ENCODE assay signal across 9 mouse cellular contexts in genomic region chr13:68597667-68598066, GRCm38 (mm10). TPM values are rescaled to one million over a fixed set of nuclear protein-coding genes. Genes with fewer than 3 reads are reported as not detected.
DNase-seq lines count a peak whose midpoint lies in the region; ATAC-seq and TF ChIP-seq lines count a peak whose summit lies in the region.
"Had no signal": no experiment of that assay in that cellular context is flagged by ENCODE, and none has a peak within 500 bp of the region (broad histone marks: within the 10 kb centered on the region; RNA-seq: fewer than 3 reads in every experiment).

No protein-coding gene starts in this region.

- H3K4me1 ChIP-seq in heart, embryonic 15.5 days (replicated peaks) = peaks cover 11% of the 10 kb centered on the region
- no peaks in the 10 kb centered on the region for H3K4me1 ChIP-seq in embryonic facial prominence, embryonic 11.5 days (ENCODE audit: control insufficient read depth, insufficient read depth, low read length)
- no peaks in the 10 kb centered on the region for H3K4me1 ChIP-seq in kidney, postnatal 0 days (replicated peaks; ENCODE audit: insufficient read depth, low read length)
- no peaks in the 10 kb centered on the region for H3K4me1 ChIP-seq in midbrain, embryonic 12.5 days

- H3K9ac ChIP-seq in heart, embryonic 15.5 days = no peak overlapping the region
- 0 out of 2 replicates have a peak overlapping the region, but pooled peaks have one; percentile 9 for H3K9ac ChIP-seq in embryonic facial prominence, embryonic 11.5 days (replicated peaks; ENCODE audit: low read length)
- H3K9ac ChIP-seq in kidney, postnatal 0 days (ENCODE audit: low read depth, low read length) = no peak overlapping the region
- H3K9ac ChIP-seq in midbrain, embryonic 12.5 days (replicated peaks) = no peak overlapping the region; the same call in 1 of the 2 replicates

- TF ChIP-seq CTCF in kidney, postnatal 0 days (IDR thresholded peaks at IDR 0.05; ENCODE audit: low read depth) = no peak

- H3K27ac ChIP-seq in heart, embryonic 15.5 days = no peak overlapping the region
- no peak overlapping the region for H3K27ac ChIP-seq in embryonic facial prominence, embryonic 11.5 days (replicated peaks; ENCODE audit: low read depth, low read length)
- H3K27ac ChIP-seq in kidney, postnatal 0 days = no peak overlapping the region
- no peak overlapping the region for H3K27ac ChIP-seq in midbrain, embryonic 12.5 days (replicated peaks)

- H3K4me3 ChIP-seq in heart, embryonic 15.5 days = no peak overlapping the region
- peak overlapping the region; percentile 14; the same call in 1 of the 2 replicates for H3K4me3 ChIP-seq in embryonic facial prominence, embryonic 11.5 days (ENCODE audit: low read depth, low read length)
- no peak overlapping the region for H3K4me3 ChIP-seq in kidney, postnatal 0 days (replicated peaks; ENCODE audit: low read depth, low read length)
- H3K4me3 ChIP-seq in midbrain, embryonic 12.5 days = peak overlapping the region; percentile 26

- H3K27me3 ChIP-seq in heart, embryonic 15.5 days = 0 out of 2 replicates have a peak, but pooled peaks cover 6% of the 10 kb centered on the region
- no peaks in the 10 kb centered on the region for H3K27me3 ChIP-seq in embryonic facial prominence, embryonic 11.5 days (ENCODE audit: control insufficient read depth, insufficient read depth, low read length)
- H3K27me3 ChIP-seq in kidney, postnatal 0 days (ENCODE audit: insufficient read depth, low read length) = no peaks in the 10 kb centered on the region
- 0 out of 2 replicates have a peak, but pooled peaks cover 10% of the 10 kb centered on the region for H3K27me3 ChIP-seq in midbrain, embryonic 12.5 days

- no peaks in the 10 kb centered on the region for H3K9me3 ChIP-seq in heart, embryonic 15.5 days (replicated peaks)
- no peaks in the 10 kb centered on the region; the same call in 1 of the 2 replicates for H3K9me3 ChIP-seq in embryonic facial prominence, embryonic 11.5 days (replicated peaks; ENCODE audit: control insufficient read depth, low read length)
- H3K9me3 ChIP-seq in kidney, postnatal 0 days (replicated peaks; ENCODE audit: low read length) = no peaks in the 10 kb centered on the region
- no peaks in the 10 kb centered on the region for H3K9me3 ChIP-seq in midbrain, embryonic 12.5 days

- 11% methylated on average over 13 of the region's 13 CpGs for WGBS in heart, embryonic 15.5 days
- WGBS in embryonic facial prominence, embryonic 11.5 days = 8% methylated on average over 13 of the region's 13 CpGs
- WGBS in kidney, postnatal 0 days = 14% methylated on average over 13 of the region's 13 CpGs
- 15% methylated on average over 13 of the region's 13 CpGs for WGBS in midbrain, embryonic 12.5 days

- H3K4me2 ChIP-seq in heart, embryonic 15.5 days = peak overlapping the region; percentile 25; the same call in 1 of the 2 replicates
- H3K4me2 ChIP-seq in embryonic facial prominence, embryonic 11.5 days (ENCODE audit: low read depth, low read length) = peak overlapping the region; percentile 37
- H3K4me2 ChIP-seq in kidney, postnatal 0 days (ENCODE audit: low read length) = peak overlapping the region; percentile 45
- peak overlapping the region; percentile 47 for H3K4me2 ChIP-seq in midbrain, embryonic 12.5 days (replicated peaks)

- peaks cover 7% of the 10 kb centered on the region for H3K36me3 ChIP-seq in heart, embryonic 15.5 days
- H3K36me3 ChIP-seq in embryonic facial prominence, embryonic 11.5 days (replicated peaks; ENCODE audit: control insufficient read depth, insufficient read depth, low read depth, low read length) = peaks cover 3% of the 10 kb centered on the region
- H3K36me3 ChIP-seq in kidney, postnatal 0 days (ENCODE audit: insufficient read depth, low read length) = no peaks in the 10 kb centered on the region
- H3K36me3 ChIP-seq in midbrain, embryonic 12.5 days = peaks cover 4% of the 10 kb centered on the region

- no peak for DNase-seq in heart, adult 9 months (ENCODE audit: low spot score in 2 of 2)
- no peak for DNase-seq in embryonic facial prominence, embryonic 11.5 days (ENCODE audit: low spot score)
- no peak for DNase-seq in kidney, postnatal 0 days (ENCODE audit: low spot score)
- DNase-seq in adrenal gland, postnatal 10 days = no peak
- DNase-seq in urinary bladder, postnatal 10 days (ENCODE audit: low spot score) = no peak
- no peak for DNase-seq in cerebellum, postnatal 36 days

- ATAC-seq in heart, embryonic 15.5 days (replicated peaks; ENCODE audit: insufficient number of reproducible peaks, insufficient read depth, low FRiP score, low read depth) = peak; percentile 19; the same call in 1 of the 2 replicates
- 0 out of 2 replicates have a peak, but pooled peaks have one; percentile 46 for ATAC-seq in embryonic facial prominence, embryonic 11.5 days (replicated peaks; ENCODE audit: insufficient number of reproducible peaks, low FRiP score, low TSS enrichment, low read depth)
- ATAC-seq in kidney, postnatal 0 days (replicated peaks; ENCODE audit: low FRiP score, low read depth) = peak; percentile 73
- ATAC-seq in midbrain, embryonic 12.5 days (ENCODE audit: low FRiP score, low read depth) = 0 out of 2 replicates have a peak, but pooled peaks have one; percentile 36

RNA-seq across cellular contexts. Expression of gene 1700001L19Rik, which starts 0.4 kb away (rescaled TPM):
- 0.21 and 0.74 TPM in 2 replicates for polyA plus RNA-seq in heart, embryonic 15.5 days (2015; fragmentation: Nextera tagmentation; extraction: Ambion mirVana)
- 0.67 and 0.86 TPM in 2 replicates for polyA plus RNA-seq in embryonic facial prominence, embryonic 11.5 days (2014; fragmentation: Nextera tagmentation; extraction: Ambion mirVana)
- polyA plus RNA-seq in kidney, postnatal 0 days (2015; fragmentation: Nextera tagmentation; extraction: Ambion mirVana) = 0.40 and 0.43 TPM in 2 replicates
- polyA plus RNA-seq in midbrain, embryonic 12.5 days (2016; fragmentation: Nextera tagmentation; extraction: Ambion mirVana) = 0.98 and 1.4 TPM in 2 replicates
- under 1 TPM in 1 of 2 experiments, not detected in 1; 0.39 TPM for total RNA-seq in adrenal gland, postnatal 10 days (2021)
- total RNA-seq: liver, adult 2 months had no signal
- polyA plus RNA-seq: liver, adult 2 months had no signal

RNA-seq across cellular contexts. Expression of gene Fastkd3, which starts 15.6 kb away (rescaled TPM):
- 16.7 and 20.5 TPM in 2 replicates for polyA plus RNA-seq in heart, embryonic 15.5 days (2015; fragmentation: Nextera tagmentation; extraction: Ambion mirVana)
- 42.8 and 44.7 TPM in 2 replicates for polyA plus RNA-seq in embryonic facial prominence, embryonic 11.5 days (2014; fragmentation: Nextera tagmentation; extraction: Ambion mirVana)
- polyA plus RNA-seq in kidney, postnatal 0 days (2015; fragmentation: Nextera tagmentation; extraction: Ambion mirVana) = 28.3 and 28.4 TPM in 2 replicates
- polyA plus RNA-seq in midbrain, embryonic 12.5 days (2016; fragmentation: Nextera tagmentation; extraction: Ambion mirVana) = 31.6 and 33.8 TPM in 2 replicates
- total RNA-seq in adrenal gland, postnatal 10 days (2021) = 10 to 100 TPM; 13.8 to 17.2 TPM

RNA-seq across cellular contexts. Expression of gene Mtrr, which starts 15.7 kb away (rescaled TPM):
- 17.7 and 20.0 TPM in 2 replicates for polyA plus RNA-seq in heart, embryonic 15.5 days (2015; fragmentation: Nextera tagmentation; extraction: Ambion mirVana)
- polyA plus RNA-seq in embryonic facial prominence, embryonic 11.5 days (2014; fragmentation: Nextera tagmentation; extraction: Ambion mirVana) = 16.5 and 18.0 TPM in 2 replicates
- polyA plus RNA-seq in kidney, postnatal 0 days (2015; fragmentation: Nextera tagmentation; extraction: Ambion mirVana) = 12.0 and 13.9 TPM in 2 replicates
- polyA plus RNA-seq in midbrain, embryonic 12.5 days (2016; fragmentation: Nextera tagmentation; extraction: Ambion mirVana) = 14.0 and 17.2 TPM in 2 replicates
- 10 to 100 TPM; 18.6 to 19.0 TPM for total RNA-seq in adrenal gland, postnatal 10 days (2021)

Comparison
In these comparisons a context has a peak if more than half of its experiments do, and no peak if none do; other contexts are left out.
1. ATAC-seq: peak in every context shown above with its lines; median percentile 73 in kidney, postnatal 0 days; 46 in embryonic facial prominence, embryonic 11.5 days; 36 in midbrain, embryonic 12.5 days; 19 in heart, embryonic 15.5 days.
2. H3K4me3 ChIP-seq: peak in embryonic facial prominence, embryonic 11.5 days (single experiment) and midbrain, embryonic 12.5 days (single experiment); none in heart, embryonic 15.5 days (single experiment) and kidney, postnatal 0 days (single experiment).
3. Peak in every context shown above with its lines, with median percentiles within 50 percentile points of each other: H3K4me2 ChIP-seq.